Mouse (Mus musculus): ENCODE measurements around the gene Baz2b. TPM values are rescaled to one million over a fixed set of nuclear protein-coding genes. Genes with fewer than 3 reads are reported as not detected.

Baz2b gene
- polyA plus RNA-seq, 1 experiment from 2014 or later, result 71.0 TPM

GRCm38 (mm10) chr2:59992488-59993189 is 217.0 kb downstream of the Baz2b start:
- H3K27ac ChIP-seq (ENCODE audit: low read depth, low read length), result no peak overlapping the region
- no peak overlapping the region for H3K4me2 ChIP-seq (ENCODE audit: low read depth)
- H3K9me3 ChIP-seq (ENCODE audit: control insufficient read depth, low read length), result no peaks in the 10 kb centered on the region
- no peaks in the 10 kb centered on the region for H3K27me3 ChIP-seq (ENCODE audit: control insufficient read depth, insufficient read depth, low read length)
- ATAC-seq (ENCODE audit: insufficient read depth, low FRiP score, low TSS enrichment) (no peak), DNase-seq (ENCODE audit: low spot score) (peak; percentile 42)
- H3K9ac ChIP-seq (ENCODE audit: low read length), result no peak overlapping the region
- 51% methylated on average over 10 of the region's 10 CpGs for WGBS
- H3K4me3 ChIP-seq (ENCODE audit: low read depth, low read length), result no peak overlapping the region
- no peaks in the 10 kb centered on the region for H3K36me3 ChIP-seq (ENCODE audit: control insufficient read depth, insufficient read depth, low read length)
- peaks cover 7% of the 10 kb centered on the region; the same call in 1 of the 2 replicates for H3K4me1 ChIP-seq (ENCODE audit: control insufficient read depth, insufficient read depth, low read length)

GRCm38 (mm10) chr2:59991775-59992174 is 217.9 kb downstream of the Baz2b start:
- H3K27me3 ChIP-seq (ENCODE audit: control insufficient read depth, insufficient read depth, low read length), result no peaks in the 10 kb centered on the region
- no peaks in the 10 kb centered on the region for H3K9me3 ChIP-seq (ENCODE audit: control insufficient read depth, low read length)
- DNase-seq (ENCODE audit: low spot score), result no peak
- no peak overlapping the region for H3K9ac ChIP-seq (ENCODE audit: low read length)
- no peak overlapping the region for H3K4me2 ChIP-seq (ENCODE audit: low read depth)
- H3K36me3 ChIP-seq (ENCODE audit: control insufficient read depth, insufficient read depth, low read length), result no peaks in the 10 kb centered on the region
- no peak overlapping the region for H3K4me3 ChIP-seq (ENCODE audit: low read depth, low read length)
- H3K4me1 ChIP-seq (ENCODE audit: control insufficient read depth, insufficient read depth, low read length), result peaks cover 7% of the 10 kb centered on the region; the same call in 1 of the 2 replicates
- ATAC-seq (ENCODE audit: insufficient read depth, low FRiP score, low TSS enrichment), result no peak
- H3K27ac ChIP-seq (ENCODE audit: low read depth, low read length), result no peak overlapping the region

GRCm38 (mm10) chr2:59987521-59987920 is 222.1 kb downstream of the Baz2b start:
- ATAC-seq (ENCODE audit: insufficient read depth, low FRiP score, low TSS enrichment) (no peak), DNase-seq (ENCODE audit: low spot score) (no peak)
- Histone ChIP-seq H3K4me1 (ENCODE audit: control insufficient read depth, insufficient read depth, low read length) (peaks cover 3% of the 10 kb centered on the region; the same call in 1 of the 2 replicates), H3K9ac (ENCODE audit: low read length) (no peak overlapping the region), H3K27ac (ENCODE audit: low read depth, low read length) (no peak overlapping the region), H3K36me3 (ENCODE audit: control insufficient read depth, insufficient read depth, low read length) (no peaks in the 10 kb centered on the region), H3K9me3 (ENCODE audit: control insufficient read depth, low read length) (no peaks in the 10 kb centered on the region), H3K4me3 (ENCODE audit: low read depth, low read length) (no peak overlapping the region), H3K4me2 (ENCODE audit: low read depth) (no peak overlapping the region), H3K27me3 (ENCODE audit: control insufficient read depth, insufficient read depth, low read length) (no peaks in the 10 kb centered on the region)
- WGBS, result 52% methylated on average over 6 of the region's 6 CpGs

- WGBS, result 79% methylated on average over 6 of the region's 6 CpGs
- H3K9ac ChIP-seq (ENCODE audit: low read length), result no peak overlapping the region
- no peak for ATAC-seq (ENCODE audit: insufficient read depth, low FRiP score, low TSS enrichment)
- H3K36me3 ChIP-seq (ENCODE audit: control insufficient read depth, insufficient read depth, low read length), result no peaks in the 10 kb centered on the region
- H3K9me3 ChIP-seq (ENCODE audit: control insufficient read depth, low read length), result no peaks in the 10 kb centered on the region
- no peak overlapping the region for H3K4me2 ChIP-seq (ENCODE audit: low read depth)
- H3K27me3 ChIP-seq (ENCODE audit: control insufficient read depth, insufficient read depth, low read length), result no peaks in the 10 kb centered on the region
- no peak overlapping the region for H3K4me3 ChIP-seq (ENCODE audit: low read depth, low read length)
- no peak for DNase-seq (ENCODE audit: low spot score)
- H3K4me1 ChIP-seq (ENCODE audit: control insufficient read depth, insufficient read depth, low read length), result no peaks in the 10 kb centered on the region
- no peak overlapping the region for H3K27ac ChIP-seq (ENCODE audit: low read depth, low read length)
These were observed 230.0 kb downstream of the Baz2b start for GRCm38 (mm10) chr2:59979488-59980220.

- no peak for ATAC-seq (ENCODE audit: insufficient read depth, low FRiP score, low TSS enrichment)
- Histone ChIP-seq H3K4me1 (ENCODE audit: control insufficient read depth, insufficient read depth, low read length) (no peaks in the 10 kb centered on the region), H3K27me3 (ENCODE audit: control insufficient read depth, insufficient read depth, low read length) (no peaks in the 10 kb centered on the region), H3K9me3 (ENCODE audit: control insufficient read depth, low read length) (no peaks in the 10 kb centered on the region), H3K4me2 (ENCODE audit: low read depth) (no peak overlapping the region), H3K9ac (ENCODE audit: low read length) (no peak overlapping the region), H3K4me3 (ENCODE audit: low read depth, low read length) (no peak overlapping the region), H3K36me3 (ENCODE audit: control insufficient read depth, insufficient read depth, low read length) (no peaks in the 10 kb centered on the region), H3K27ac (ENCODE audit: low read depth, low read length) (no peak overlapping the region)
- 97% methylated on average over 5 of the region's 5 CpGs for WGBS
- no peak for DNase-seq (ENCODE audit: low spot score)
These were observed 233.0 kb downstream of the Baz2b start for GRCm38 (mm10) chr2:59976680-59977079.

GRCm38 (mm10) chr2:59975772-59976171 is 233.9 kb downstream of the Baz2b start:
- Histone ChIP-seq H3K9ac (ENCODE audit: low read length) (no peak overlapping the region), H3K4me1 (ENCODE audit: control insufficient read depth, insufficient read depth, low read length) (no peaks in the 10 kb centered on the region), H3K27me3 (ENCODE audit: control insufficient read depth, insufficient read depth, low read length) (no peaks in the 10 kb centered on the region), H3K9me3 (ENCODE audit: control insufficient read depth, low read length) (no peaks in the 10 kb centered on the region), H3K4me3 (ENCODE audit: low read depth, low read length) (no peak overlapping the region), H3K36me3 (ENCODE audit: control insufficient read depth, insufficient read depth, low read length) (no peaks in the 10 kb centered on the region), H3K27ac (ENCODE audit: low read depth, low read length) (no peak overlapping the region), H3K4me2 (ENCODE audit: low read depth) (no peak overlapping the region)
- DNase-seq (ENCODE audit: low spot score), result no peak
- ATAC-seq (ENCODE audit: insufficient read depth, low FRiP score, low TSS enrichment), result no peak
- WGBS, result 94% methylated on average over 6 of the region's 6 CpGs

GRCm38 (mm10) chr2:59973962-59974361 is 235.7 kb downstream of the Baz2b start:
- H3K9me3 ChIP-seq (ENCODE audit: control insufficient read depth, low read length), result no peaks in the 10 kb centered on the region
- no peak overlapping the region for H3K9ac ChIP-seq (ENCODE audit: low read length)
- WGBS, result 94% methylated on average over 5 of the region's 5 CpGs
- no peak overlapping the region for H3K27ac ChIP-seq (ENCODE audit: low read depth, low read length)
- no peak overlapping the region for H3K4me3 ChIP-seq (ENCODE audit: low read depth, low read length)
- H3K4me2 ChIP-seq (ENCODE audit: low read depth), result no peak overlapping the region
- no peaks in the 10 kb centered on the region for H3K36me3 ChIP-seq (ENCODE audit: control insufficient read depth, insufficient read depth, low read length)
- no peak for DNase-seq (ENCODE audit: low spot score)
- ATAC-seq (ENCODE audit: insufficient read depth, low FRiP score, low TSS enrichment), result no peak
- H3K4me1 ChIP-seq (ENCODE audit: control insufficient read depth, insufficient read depth, low read length), result no peaks in the 10 kb centered on the region
- no peaks in the 10 kb centered on the region for H3K27me3 ChIP-seq (ENCODE audit: control insufficient read depth, insufficient read depth, low read length)

GRCm38 (mm10) chr2:59973104-59973641 is 236.5 kb downstream of the Baz2b start:
- 91% methylated on average over 4 of the region's 4 CpGs for WGBS
- ATAC-seq (ENCODE audit: insufficient read depth, low FRiP score, low TSS enrichment), result no peak
- Histone ChIP-seq H3K9me3 (ENCODE audit: control insufficient read depth, low read length) (no peaks in the 10 kb centered on the region), H3K4me3 (ENCODE audit: low read depth, low read length) (no peak overlapping the region), H3K27me3 (ENCODE audit: control insufficient read depth, insufficient read depth, low read length) (no peaks in the 10 kb centered on the region), H3K4me2 (ENCODE audit: low read depth) (no peak overlapping the region), H3K27ac (ENCODE audit: low read depth, low read length) (no peak overlapping the region), H3K36me3 (ENCODE audit: control insufficient read depth, insufficient read depth, low read length) (no peaks in the 10 kb centered on the region), H3K9ac (ENCODE audit: low read length) (no peak overlapping the region), H3K4me1 (ENCODE audit: control insufficient read depth, insufficient read depth, low read length) (no peaks in the 10 kb centered on the region)
- no peak for DNase-seq (ENCODE audit: low spot score)

All from neural tube, embryonic 11.5 days (tissue).